Mouse (Mus musculus): ENCODE measurements at regions not wholly inside any gene's neighbourhood (a gene's known extent, or its start where the extent isn't known, plus 50 kb on each side); places are given as distances from the start of the nearest gene placed in this dataset.

DNA sequence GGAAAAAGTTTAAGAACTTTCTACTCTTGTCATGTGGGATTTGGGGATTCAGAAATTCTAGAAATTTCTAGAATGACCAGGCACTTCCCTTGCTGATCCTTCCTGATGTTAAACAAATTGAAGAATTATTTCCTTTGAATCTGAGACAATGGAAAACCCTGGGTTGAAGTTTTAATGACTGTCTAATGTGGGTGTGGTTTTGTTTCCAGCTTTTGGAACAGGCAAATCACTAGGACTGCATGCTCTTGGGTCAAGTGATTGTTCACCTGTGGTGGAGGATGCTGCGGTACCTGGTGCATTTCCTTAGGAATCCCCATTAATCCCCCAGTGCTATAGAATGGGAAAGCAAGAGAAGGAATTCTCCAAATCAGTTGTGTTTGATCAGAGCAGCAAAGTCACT, 184.8 kb downstream of the Slc30a10 start:
- Histone ChIP-seq H3K9me3 (ENCODE audit: control insufficient read depth, low read length) (no peaks in the 10 kb centered on the region), H3K4me2 (ENCODE audit: low read depth, low read length, severe bottlenecking) (no peak overlapping the region), H3K27me3 (ENCODE audit: control insufficient read depth, insufficient read depth, low read length) (no peaks in the 10 kb centered on the region), H3K4me3 (ENCODE audit: low read depth, low read length) (no peak overlapping the region), H3K9ac (ENCODE audit: low read length) (no peak overlapping the region), H3K36me3 (ENCODE audit: control insufficient read depth, insufficient read depth, low read length) (no peaks in the 10 kb centered on the region), H3K27ac (ENCODE audit: low read depth, low read length) (no peak overlapping the region), H3K4me1 (replicated peaks; ENCODE audit: control insufficient read depth, insufficient read depth, low read length) (no peaks in the 10 kb centered on the region)
- DNase-seq (ENCODE audit: low spot score) (no peak), ATAC-seq (replicated peaks; ENCODE audit: low FRiP score) (no peak)
- WGBS: 89% methylated on average over 1 of the region's 1 CpGs

DNA sequence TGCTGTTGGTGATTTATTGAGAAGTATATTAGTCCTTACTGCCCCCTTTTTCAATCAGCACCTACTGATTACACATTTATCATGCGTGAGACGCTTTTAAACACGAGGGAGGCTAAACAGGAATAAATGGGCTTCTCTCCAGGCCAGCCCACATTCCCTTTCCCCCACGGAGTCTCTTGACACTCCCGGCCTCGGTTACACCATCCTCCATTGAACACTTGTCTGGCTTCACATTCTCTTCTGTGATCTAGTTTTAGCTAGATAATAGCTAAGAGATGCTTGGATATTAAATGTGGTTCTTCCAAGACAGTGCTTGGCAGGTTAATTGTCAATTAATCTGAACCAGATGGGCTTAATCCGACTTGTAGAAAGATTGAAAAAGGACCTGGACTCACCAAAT, 189.4 kb downstream of the Slc30a10 start:
- 82% methylated on average over 7 of the region's 7 CpGs for WGBS
- Histone ChIP-seq H3K4me1 (replicated peaks; ENCODE audit: control insufficient read depth, insufficient read depth, low read length) (no peaks in the 10 kb centered on the region), H3K27me3 (ENCODE audit: control insufficient read depth, insufficient read depth, low read length) (no peaks in the 10 kb centered on the region), H3K9me3 (ENCODE audit: control insufficient read depth, low read length) (no peaks in the 10 kb centered on the region), H3K4me2 (ENCODE audit: low read depth, low read length, severe bottlenecking) (no peak overlapping the region), H3K9ac (ENCODE audit: low read length) (no peak overlapping the region), H3K4me3 (ENCODE audit: low read depth, low read length) (no peak overlapping the region), H3K27ac (ENCODE audit: low read depth, low read length) (no peak overlapping the region), H3K36me3 (ENCODE audit: control insufficient read depth, insufficient read depth, low read length) (no peaks in the 10 kb centered on the region)
- no peak for DNase-seq (ENCODE audit: low spot score)
- ATAC-seq (replicated peaks; ENCODE audit: low FRiP score): no peak

DNA sequence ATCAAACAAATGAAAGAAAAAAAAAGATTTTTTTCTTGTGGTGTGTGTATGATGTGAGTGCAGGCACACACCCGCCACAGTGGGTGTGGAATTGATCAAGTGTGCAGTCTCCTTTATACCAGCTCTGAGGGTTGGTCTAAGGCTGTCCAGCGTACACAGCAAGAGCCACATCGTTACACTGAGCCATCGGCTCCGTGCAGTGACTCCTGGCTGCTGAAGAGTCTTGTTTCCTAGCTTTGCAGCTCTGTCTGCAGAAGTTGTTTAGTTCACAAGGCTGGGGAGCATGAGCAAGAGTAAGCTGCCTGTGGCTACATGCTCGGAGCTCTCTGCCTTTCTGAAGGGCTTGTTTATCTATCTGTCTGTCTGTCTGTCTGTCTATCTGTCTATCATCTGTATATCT, 193.5 kb downstream of the Slc30a10 start:
- DNase-seq (ENCODE audit: low spot score) (no peak), ATAC-seq (replicated peaks; ENCODE audit: low FRiP score) (no peak)
- WGBS: 91% methylated on average over 6 of the region's 6 CpGs
- H3K4me1 ChIP-seq (replicated peaks; ENCODE audit: control insufficient read depth, insufficient read depth, low read length): no peaks in the 10 kb centered on the region
- no peak overlapping the region for H3K9ac ChIP-seq (ENCODE audit: low read length)
- H3K27me3 ChIP-seq (ENCODE audit: control insufficient read depth, insufficient read depth, low read length): no peaks in the 10 kb centered on the region
- no peak overlapping the region for H3K4me3 ChIP-seq (ENCODE audit: low read depth, low read length)
- H3K36me3 ChIP-seq (ENCODE audit: control insufficient read depth, insufficient read depth, low read length): no peaks in the 10 kb centered on the region
- H3K27ac ChIP-seq (ENCODE audit: low read depth, low read length): no peak overlapping the region
- H3K9me3 ChIP-seq (ENCODE audit: control insufficient read depth, low read length): no peaks in the 10 kb centered on the region
- no peak overlapping the region for H3K4me2 ChIP-seq (ENCODE audit: low read depth, low read length, severe bottlenecking)

DNA sequence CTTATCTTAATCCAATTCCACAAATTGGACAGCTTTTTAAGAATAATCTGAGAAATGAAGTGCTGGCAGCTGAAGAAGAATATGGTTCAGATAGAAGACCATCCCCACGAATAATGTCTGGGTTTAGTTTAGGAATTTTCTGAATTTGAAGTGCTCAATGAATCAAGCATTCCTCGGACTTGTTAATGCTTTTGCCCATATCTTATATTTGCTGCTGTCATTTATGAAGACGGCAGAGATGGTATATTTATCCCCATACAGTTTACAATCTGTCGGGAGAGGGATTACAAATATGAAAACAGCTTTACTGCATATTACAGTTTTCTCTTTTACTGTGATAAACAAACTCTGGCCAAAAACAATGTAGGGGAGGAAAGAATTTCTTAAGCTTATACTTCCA, 194.3 kb downstream of the Slc30a10 start:
- H3K27ac ChIP-seq (ENCODE audit: low read depth, low read length): no peak overlapping the region
- WGBS: 95% methylated on average over 4 of the region's 4 CpGs
- no peaks in the 10 kb centered on the region for H3K27me3 ChIP-seq (ENCODE audit: control insufficient read depth, insufficient read depth, low read length)
- no peak overlapping the region for H3K9ac ChIP-seq (ENCODE audit: low read length)
- DNase-seq (ENCODE audit: low spot score) (no peak), ATAC-seq (replicated peaks; ENCODE audit: low FRiP score) (no peak)
- no peaks in the 10 kb centered on the region for H3K36me3 ChIP-seq (ENCODE audit: control insufficient read depth, insufficient read depth, low read length)
- H3K9me3 ChIP-seq (ENCODE audit: control insufficient read depth, low read length): no peaks in the 10 kb centered on the region
- no peak overlapping the region for H3K4me3 ChIP-seq (ENCODE audit: low read depth, low read length)
- H3K4me2 ChIP-seq (ENCODE audit: low read depth, low read length, severe bottlenecking): no peak overlapping the region
- no peaks in the 10 kb centered on the region for H3K4me1 ChIP-seq (replicated peaks; ENCODE audit: control insufficient read depth, insufficient read depth, low read length)

DNA sequence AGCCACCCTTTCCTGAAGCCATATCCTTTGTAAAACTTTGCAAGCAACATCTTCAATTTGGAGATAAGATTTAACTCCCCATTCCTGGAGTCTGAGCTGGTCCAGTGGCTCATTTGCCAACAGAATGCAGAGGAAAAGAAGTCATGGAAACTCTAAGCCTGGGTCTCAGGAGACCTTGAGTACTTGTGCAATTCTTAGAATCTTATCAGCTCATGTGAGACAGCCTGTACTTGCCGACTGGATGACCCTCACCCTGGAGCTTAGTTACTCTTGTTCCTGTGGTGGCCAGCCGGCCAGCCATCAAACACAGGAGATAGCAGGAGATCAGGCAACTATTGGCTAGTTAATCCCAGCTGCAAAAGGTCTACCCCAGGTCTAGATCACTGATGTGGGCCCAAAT, 196.3 kb downstream of the Slc30a10 start:
- Histone ChIP-seq H3K4me3 (ENCODE audit: low read depth, low read length) (no peak overlapping the region), H3K27me3 (ENCODE audit: control insufficient read depth, insufficient read depth, low read length) (no peaks in the 10 kb centered on the region), H3K4me1 (replicated peaks; ENCODE audit: control insufficient read depth, insufficient read depth, low read length) (no peaks in the 10 kb centered on the region), H3K36me3 (ENCODE audit: control insufficient read depth, insufficient read depth, low read length) (no peaks in the 10 kb centered on the region), H3K4me2 (ENCODE audit: low read depth, low read length, severe bottlenecking) (no peak overlapping the region), H3K9ac (ENCODE audit: low read length) (no peak overlapping the region), H3K9me3 (ENCODE audit: control insufficient read depth, low read length) (no peaks in the 10 kb centered on the region), H3K27ac (ENCODE audit: low read depth, low read length) (no peak overlapping the region)
- DNase-seq (ENCODE audit: low spot score) (no peak), ATAC-seq (replicated peaks; ENCODE audit: low FRiP score) (no peak)
- 80% methylated on average over 2 of the region's 2 CpGs for WGBS

DNA sequence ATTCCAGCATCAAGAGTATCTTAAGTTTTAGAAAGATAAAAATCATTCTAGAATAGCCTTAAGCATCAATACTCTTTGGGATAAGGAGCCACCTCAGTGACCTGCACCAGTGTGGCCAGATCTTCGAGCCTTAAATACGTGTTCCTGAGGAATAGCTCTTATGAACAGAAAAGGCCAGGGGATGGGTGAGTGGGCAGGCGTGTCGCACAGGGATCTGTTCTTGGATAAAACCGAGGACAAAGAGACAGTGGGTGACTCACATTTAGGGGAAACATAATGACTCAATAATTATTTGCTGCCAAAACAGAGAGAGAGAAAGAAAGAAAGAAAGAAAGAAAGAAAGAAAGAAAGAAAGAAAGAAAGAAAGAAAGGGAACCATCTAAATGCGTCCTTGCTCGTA, 200.4 kb downstream of the Slc30a10 start:
- no peaks in the 10 kb centered on the region for H3K4me1 ChIP-seq (replicated peaks; ENCODE audit: control insufficient read depth, insufficient read depth, low read length)
- WGBS: 81% methylated on average over 7 of the region's 7 CpGs
- H3K27me3 ChIP-seq (ENCODE audit: control insufficient read depth, insufficient read depth, low read length): no peaks in the 10 kb centered on the region
- H3K9me3 ChIP-seq (ENCODE audit: control insufficient read depth, low read length): no peaks in the 10 kb centered on the region
- H3K9ac ChIP-seq (ENCODE audit: low read length): no peak overlapping the region
- no peak overlapping the region for H3K4me3 ChIP-seq (ENCODE audit: low read depth, low read length)
- H3K4me2 ChIP-seq (ENCODE audit: low read depth, low read length, severe bottlenecking): no peak overlapping the region
- ATAC-seq (replicated peaks; ENCODE audit: low FRiP score): no peak
- no peak overlapping the region for H3K27ac ChIP-seq (ENCODE audit: low read depth, low read length)
- no peaks in the 10 kb centered on the region for H3K36me3 ChIP-seq (ENCODE audit: control insufficient read depth, insufficient read depth, low read length)
- DNase-seq (ENCODE audit: low spot score): no peak

DNA sequence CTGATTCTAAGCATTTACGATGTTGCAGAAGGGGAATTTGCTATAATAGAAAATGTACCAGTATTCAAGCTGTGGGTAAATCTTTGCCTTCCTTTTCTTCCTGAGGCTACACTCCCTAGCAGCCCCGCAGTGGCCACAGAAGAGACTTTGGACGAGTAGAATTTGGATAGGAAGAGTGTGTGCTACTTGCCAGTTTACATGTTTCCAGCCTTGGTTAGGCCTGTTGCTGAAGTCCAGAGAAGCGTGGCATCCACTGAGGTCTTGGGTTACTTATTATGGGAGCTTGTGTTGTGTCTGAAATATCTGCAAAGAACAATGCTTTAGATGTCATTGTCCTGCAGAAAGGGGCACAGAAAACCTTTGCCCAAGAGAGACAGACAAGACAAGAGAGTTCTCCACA, 200.8 kb downstream of the Slc30a10 start:
- ATAC-seq (replicated peaks; ENCODE audit: low FRiP score): no peak
- Histone ChIP-seq H3K4me3 (ENCODE audit: low read depth, low read length) (no peak overlapping the region), H3K36me3 (ENCODE audit: control insufficient read depth, insufficient read depth, low read length) (no peaks in the 10 kb centered on the region), H3K27me3 (ENCODE audit: control insufficient read depth, insufficient read depth, low read length) (no peaks in the 10 kb centered on the region), H3K9ac (ENCODE audit: low read length) (no peak overlapping the region), H3K4me2 (ENCODE audit: low read depth, low read length, severe bottlenecking) (no peak overlapping the region), H3K9me3 (ENCODE audit: control insufficient read depth, low read length) (no peaks in the 10 kb centered on the region), H3K4me1 (replicated peaks; ENCODE audit: control insufficient read depth, insufficient read depth, low read length) (no peaks in the 10 kb centered on the region), H3K27ac (ENCODE audit: low read depth, low read length) (no peak overlapping the region)
- 80% methylated on average over 4 of the region's 4 CpGs for WGBS
- no peak for DNase-seq (ENCODE audit: low spot score)

DNA sequence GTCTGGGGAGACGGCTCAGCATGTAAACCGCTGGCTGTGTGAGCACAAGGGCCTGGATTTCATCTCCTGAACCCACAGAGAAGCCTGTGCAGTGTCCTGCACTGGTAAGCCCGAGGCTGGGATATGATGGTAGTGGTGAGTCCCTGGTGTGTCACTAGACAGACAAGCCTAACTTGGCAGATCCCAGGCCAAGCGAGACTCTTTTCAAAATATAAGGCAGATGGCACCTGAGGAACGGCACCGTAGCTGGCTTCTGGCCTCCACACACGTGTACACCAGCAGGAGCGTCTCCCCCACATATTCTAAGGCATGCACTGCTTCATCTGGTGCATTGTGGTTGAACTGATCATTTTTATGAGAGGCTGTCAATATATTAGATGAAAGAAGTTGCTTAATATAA, 202.6 kb downstream of the Slc30a10 start:
- 88% methylated on average over 8 of the region's 8 CpGs for WGBS
- no peaks in the 10 kb centered on the region for H3K9me3 ChIP-seq (ENCODE audit: control insufficient read depth, low read length)
- DNase-seq (ENCODE audit: low spot score) (no peak), ATAC-seq (replicated peaks; ENCODE audit: low FRiP score) (no peak)
- H3K27me3 ChIP-seq (ENCODE audit: control insufficient read depth, insufficient read depth, low read length): no peaks in the 10 kb centered on the region
- no peaks in the 10 kb centered on the region for H3K4me1 ChIP-seq (replicated peaks; ENCODE audit: control insufficient read depth, insufficient read depth, low read length)
- no peak overlapping the region for H3K4me2 ChIP-seq (ENCODE audit: low read depth, low read length, severe bottlenecking)
- no peak overlapping the region for H3K27ac ChIP-seq (ENCODE audit: low read depth, low read length)
- no peaks in the 10 kb centered on the region for H3K36me3 ChIP-seq (ENCODE audit: control insufficient read depth, insufficient read depth, low read length)
- no peak overlapping the region for H3K4me3 ChIP-seq (ENCODE audit: low read depth, low read length)
- H3K9ac ChIP-seq (ENCODE audit: low read length): no peak overlapping the region

DNA sequence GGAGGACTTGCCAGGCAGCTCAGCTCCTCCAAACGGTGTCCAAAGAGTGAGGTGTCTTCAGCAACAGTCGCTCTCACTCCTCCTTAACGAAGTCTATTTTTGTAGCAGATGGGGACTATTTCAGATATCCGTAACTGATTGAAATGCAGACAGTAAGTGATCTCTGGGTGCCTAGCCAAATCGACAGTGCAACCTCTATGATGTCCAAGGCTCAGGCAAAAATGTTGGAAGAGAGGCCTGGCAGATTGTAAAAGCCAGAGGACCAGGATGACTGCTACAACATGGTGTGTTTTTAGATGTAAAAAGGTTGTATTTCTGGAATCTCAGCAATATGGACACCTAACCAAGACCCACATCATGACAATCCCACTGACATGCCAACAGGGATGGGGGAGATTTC, 204.8 kb downstream of the Slc30a10 start:
- Histone ChIP-seq H3K9ac (ENCODE audit: low read length) (no peak overlapping the region), H3K27me3 (ENCODE audit: control insufficient read depth, insufficient read depth, low read length) (no peaks in the 10 kb centered on the region), H3K4me3 (ENCODE audit: low read depth, low read length) (no peak overlapping the region), H3K4me1 (replicated peaks; ENCODE audit: control insufficient read depth, insufficient read depth, low read length) (no peaks in the 10 kb centered on the region), H3K4me2 (ENCODE audit: low read depth, low read length, severe bottlenecking) (no peak overlapping the region), H3K9me3 (ENCODE audit: control insufficient read depth, low read length) (no peaks in the 10 kb centered on the region), H3K27ac (ENCODE audit: low read depth, low read length) (no peak overlapping the region), H3K36me3 (ENCODE audit: control insufficient read depth, insufficient read depth, low read length) (no peaks in the 10 kb centered on the region)
- ATAC-seq (replicated peaks; ENCODE audit: low FRiP score): no peak
- DNase-seq (ENCODE audit: low spot score): no peak
- 89% methylated on average over 5 of the region's 5 CpGs for WGBS

Data from forebrain, embryonic 11.5 days (tissue).